Mouse (Mus musculus) lung, embryonic 14.5 days (tissue): Measurements from ENCODE around the gene Gm6899. TPM values are rescaled to one million over a fixed set of nuclear protein-coding genes. Genes with fewer than 3 reads are reported as not detected.

Experiments
- ATAC-seq: fragments of 200-750 bp; cut with Nextera tagmentation; 2 replicates; pipeline ENCODE4 v1.8.0; 2017; ENCODE audit warnings: mild to moderate bottlenecking, moderate TSS enrichment, moderate library complexity; ENCODE audit not compliant: insufficient read depth
- DNase-seq: peaks from one replicate; pipeline ENCODE4 v3.0.0-alpha.2; 2015
- H3K27ac ChIP-seq: fragments of 300-500 bp; sonication (generic); 2 replicates; pipeline ENCODE4 v1.5.1; 2014; ENCODE audit warnings: low read depth, mild to moderate bottlenecking, moderate library complexity
- H3K27me3 ChIP-seq: fragments of 300-500 bp; sonication (generic); 2 replicates; pipeline ENCODE4 v1.6.1; 2014; ENCODE audit warnings: low read length, control low read depth; ENCODE audit not compliant: insufficient read depth
- H3K36me3 ChIP-seq: fragments of 300-500 bp; sonication (generic); 2 replicates; pipeline ENCODE4 v1.6.1; 2014; ENCODE audit warnings: control low read depth; ENCODE audit not compliant: insufficient read depth
- H3K4me1 ChIP-seq: fragments of 300-500 bp; sonication (generic); 2 replicates; pipeline ENCODE4 v1.6.1; 2014; ENCODE audit warnings: antibody characterized with exemption, control low read depth; ENCODE audit not compliant: insufficient read depth
- H3K4me2 ChIP-seq: fragments of 300-500 bp; sonication (generic); 2 replicates; pipeline ENCODE4 v1.6.1; 2014; ENCODE audit warnings: mild to moderate bottlenecking
- H3K4me3 ChIP-seq: fragments of 300-500 bp; sonication (generic); 2 replicates; pipeline ENCODE4 v1.5.1; 2014; ENCODE audit warnings: low read depth, low read length
- H3K9ac ChIP-seq: fragments of 300-500 bp; sonication (generic); 2 replicates; pipeline ENCODE4 v1.6.1; 2014
- H3K9me3 ChIP-seq: fragments of 300-500 bp; sonication (generic); 2 replicates; pipeline ENCODE4 v1.6.1; 2016; ENCODE audit warnings: low read depth, low read length, control low read depth
- CTCF ChIP-seq: IDR thresholded peaks from 2 replicates; pipeline ENCODE4 v1.5.1; 2016; ENCODE audit warnings: antibody characterized with exemption, low read depth
- WGBS: fragments of 180-500 bp; shearing (Covaris S2); extraction: QIAGEN DNeasy Blood & Tissue Kit; methylation state at CpG from one replicate; pipeline ENCODE4 v1.1.7; 2014; 5-methylcytosine and 5-hydroxymethylcytosine counted together
- polyA plus RNA-seq: library from polyadenylated mRNA; unstranded; fragments of >200 nt; fragmentation: Nextera tagmentation; extraction: Ambion mirVana; gene quantifications from 2 replicates; pipeline ENCODE4 v1.2.1, GENCODE M21; 2014

Gm6899 gene
- polyA plus RNA-seq, 1 experiment from 2014 or later = not detected

DNA sequence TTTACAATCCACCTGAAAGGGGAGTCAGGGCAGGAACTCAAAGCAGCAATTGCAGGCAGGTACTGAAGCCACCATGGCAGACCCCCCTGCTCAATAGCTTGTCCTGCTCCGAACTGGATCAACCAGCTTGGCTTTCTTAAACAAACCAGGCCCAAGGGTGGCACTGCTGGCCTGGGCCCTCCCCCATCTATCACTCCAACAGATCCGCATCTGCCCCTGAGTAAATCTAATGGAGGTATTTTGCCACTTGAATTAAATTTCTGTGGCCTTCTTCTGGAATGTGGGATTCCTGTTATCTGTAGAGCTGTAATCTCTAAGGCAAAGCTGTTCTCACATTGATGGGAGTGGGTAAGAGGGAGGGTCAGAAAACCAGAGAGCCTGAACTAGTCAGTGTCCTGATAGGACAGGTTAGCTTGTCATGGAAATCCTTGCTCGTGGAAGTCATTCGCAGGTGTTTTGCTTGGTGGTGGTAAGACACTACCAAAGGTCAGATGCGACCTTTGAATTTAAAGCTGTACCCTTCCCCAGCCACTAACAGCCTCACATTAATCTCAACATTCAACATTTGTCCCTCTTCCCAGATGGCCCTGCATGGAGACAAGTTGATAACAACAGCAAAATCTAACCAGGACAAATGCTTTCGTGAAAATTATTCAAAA is 517 bp upstream of the Gm6899 start:
- H3K27me3 ChIP-seq = no peaks in the 10 kb centered on the region
- ATAC-seq (no peak), DNase-seq (peak; percentile 33)
- no peak for TF ChIP-seq CTCF
- H3K9me3 ChIP-seq = no peaks in the 10 kb centered on the region
- peak overlapping the region; percentile 70 for H3K4me3 ChIP-seq
- 0 out of 2 replicates have a peak, but pooled peaks cover 4% of the 10 kb centered on the region for H3K36me3 ChIP-seq
- peak overlapping the region; percentile 61 for H3K4me2 ChIP-seq
- H3K9ac ChIP-seq = peak overlapping the region; percentile 88
- no peaks in the 10 kb centered on the region for H3K4me1 ChIP-seq
- 26% methylated on average over 6 of the region's 6 CpGs for WGBS
- H3K27ac ChIP-seq = peak overlapping the region; percentile 85

DNA sequence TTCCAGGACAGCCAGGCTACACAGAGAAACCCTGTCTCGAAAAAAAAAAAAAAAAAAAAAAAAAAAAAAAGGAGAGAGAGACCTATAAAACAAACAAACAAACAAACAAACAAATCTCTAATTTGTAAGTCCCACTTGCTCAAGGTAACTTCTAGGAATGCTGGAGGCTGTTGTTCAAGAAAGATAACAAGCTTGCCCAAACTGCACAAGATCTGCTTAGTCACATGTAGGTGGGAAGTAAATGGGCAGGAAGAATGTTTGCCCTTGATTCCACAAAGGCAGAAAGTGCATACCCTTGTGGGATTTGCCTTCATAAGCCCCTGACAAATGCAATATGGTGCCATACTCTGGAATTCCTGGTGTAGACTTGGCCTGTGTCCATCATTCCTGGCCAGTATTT is 1.4 kb downstream of the Gm6899 start:
- no peaks in the 10 kb centered on the region for H3K4me1 ChIP-seq
- ATAC-seq = no peak
- TF ChIP-seq CTCF = no peak

DNA sequence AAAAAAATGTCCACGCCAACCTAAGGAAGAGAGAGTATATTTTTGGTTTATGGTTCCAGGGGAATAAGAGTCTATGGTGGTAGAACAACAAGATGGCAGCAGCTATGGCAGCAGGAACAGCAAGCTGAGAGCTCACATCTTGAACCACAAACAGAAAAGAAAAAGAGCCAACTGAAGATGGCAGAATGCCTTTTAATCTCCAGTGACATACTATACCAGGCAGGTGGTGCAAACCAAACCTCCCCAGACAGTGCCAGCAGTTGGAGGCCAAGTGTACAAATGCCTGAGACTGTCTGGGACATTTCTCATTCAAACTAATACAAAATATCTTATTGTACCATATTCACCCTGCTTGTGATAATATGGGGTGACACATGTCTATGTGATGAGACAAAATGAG is 3.1 kb downstream of the Gm6899 start:
- H3K4me3 ChIP-seq = no peak overlapping the region
- TF ChIP-seq CTCF = no peak
- H3K4me1 ChIP-seq = no peaks in the 10 kb centered on the region
- no peaks in the 10 kb centered on the region for H3K27me3 ChIP-seq
- H3K27ac ChIP-seq = no peak overlapping the region
- no peak overlapping the region for H3K9ac ChIP-seq
- no peak overlapping the region for H3K4me2 ChIP-seq
- no peaks in the 10 kb centered on the region for H3K36me3 ChIP-seq
- DNase-seq (no peak), ATAC-seq (no peak)
- H3K9me3 ChIP-seq = no peaks in the 10 kb centered on the region
- 90% methylated on average over 1 of the region's 1 CpGs for WGBS

More for the DNA sequence above, 1.4 kb downstream of the Gm6899 start:
- no peak for DNase-seq
- Histone ChIP-seq H3K4me3 (no peak overlapping the region), H3K27ac (no peak overlapping the region), H3K4me2 (no peak overlapping the region), H3K36me3 (no peaks in the 10 kb centered on the region), H3K27me3 (no peaks in the 10 kb centered on the region), H3K9ac (no peak overlapping the region), H3K9me3 (no peaks in the 10 kb centered on the region)
- WGBS = no CpG with 5 or more reads among the region's 1 CpGs

DNA sequence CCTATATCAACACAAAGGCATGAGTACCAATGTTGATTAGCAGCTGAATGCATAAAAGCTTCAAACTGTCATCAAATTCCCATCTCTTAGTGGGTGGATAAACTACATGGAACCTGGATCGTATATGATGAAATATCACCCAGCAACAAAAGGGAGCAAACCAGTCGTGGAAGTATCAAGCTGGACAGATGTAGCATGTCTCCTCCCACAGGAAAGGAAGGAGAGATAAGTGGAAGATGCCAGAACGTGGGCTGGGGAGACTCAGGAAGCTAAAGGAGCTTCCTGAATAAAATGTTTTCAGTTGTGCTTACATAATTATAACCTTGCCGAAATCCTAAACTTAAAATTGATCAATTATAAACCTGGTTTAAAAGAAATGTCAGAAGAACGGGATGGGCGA is 4.1 kb downstream of the Gm6899 start:
- no peak overlapping the region for H3K4me3 ChIP-seq
- DNase-seq (no peak), ATAC-seq (no peak)
- no peaks in the 10 kb centered on the region for H3K4me1 ChIP-seq
- 54% methylated on average over 6 of the region's 6 CpGs for WGBS
- no peak overlapping the region for H3K27ac ChIP-seq
- no peaks in the 10 kb centered on the region for H3K36me3 ChIP-seq
- no peak for TF ChIP-seq CTCF
- H3K4me2 ChIP-seq = no peak overlapping the region
- no peak overlapping the region for H3K9ac ChIP-seq
- H3K9me3 ChIP-seq = no peaks in the 10 kb centered on the region
- no peaks in the 10 kb centered on the region for H3K27me3 ChIP-seq

DNA sequence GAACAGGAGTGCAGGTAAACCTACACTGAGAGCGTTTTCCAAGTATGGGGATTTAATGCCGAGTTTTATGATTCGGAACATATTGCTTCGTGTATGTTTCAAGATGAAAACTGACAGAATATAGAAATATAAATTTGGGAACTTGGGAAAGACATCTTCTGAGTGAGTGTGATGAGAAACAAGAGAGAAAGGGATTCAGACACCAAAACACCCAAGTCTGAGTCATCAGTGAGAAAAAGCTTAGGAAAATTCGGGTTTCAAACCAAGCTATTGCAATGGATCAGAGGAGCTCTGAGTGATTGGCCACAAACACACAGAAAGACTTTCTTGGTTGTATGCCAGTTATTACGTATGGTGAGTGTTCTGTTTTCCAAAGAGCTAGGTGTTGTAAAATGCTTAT is 4.7 kb downstream of the Gm6899 start:
- TF ChIP-seq CTCF = no peak
- Histone ChIP-seq H3K27me3 (no peaks in the 10 kb centered on the region), H3K9me3 (no peaks in the 10 kb centered on the region), H3K4me3 (no peak overlapping the region), H3K4me2 (no peak overlapping the region), H3K36me3 (no peaks in the 10 kb centered on the region), H3K9ac (no peak overlapping the region), H3K27ac (no peak overlapping the region), H3K4me1 (no peaks in the 10 kb centered on the region)
- WGBS = 74% methylated on average over 6 of the region's 6 CpGs
- ATAC-seq (no peak), DNase-seq (no peak)

DNA sequence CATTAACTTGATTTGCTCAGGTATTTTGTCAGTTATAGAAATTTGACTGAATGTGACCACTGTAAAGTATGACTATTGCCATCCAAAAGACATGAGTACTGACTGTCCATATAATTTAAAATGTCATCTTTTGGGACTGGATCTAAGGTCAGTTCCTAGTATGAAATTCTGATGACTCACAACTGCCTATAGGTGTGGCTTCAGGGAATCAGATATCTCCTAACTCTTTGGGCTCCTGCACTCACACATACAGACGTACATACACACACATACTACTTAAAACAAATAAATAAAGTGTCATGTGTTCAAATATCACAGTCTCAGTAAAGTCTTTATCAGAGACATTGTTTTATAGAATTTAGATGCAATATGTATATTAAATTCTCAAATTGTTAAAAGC is 5.8 kb downstream of the Gm6899 start:
- Histone ChIP-seq H3K36me3 (no peaks in the 10 kb centered on the region), H3K9me3 (no peaks in the 10 kb centered on the region), H3K4me1 (no peaks in the 10 kb centered on the region), H3K4me2 (no peak overlapping the region), H3K9ac (no peak overlapping the region), H3K27me3 (no peaks in the 10 kb centered on the region), H3K4me3 (no peak overlapping the region), H3K27ac (no peak overlapping the region)
- TF ChIP-seq CTCF = no peak
- no peak for ATAC-seq
- DNase-seq = no peak
- WGBS = 47% methylated on average over 1 of the region's 1 CpGs

DNA sequence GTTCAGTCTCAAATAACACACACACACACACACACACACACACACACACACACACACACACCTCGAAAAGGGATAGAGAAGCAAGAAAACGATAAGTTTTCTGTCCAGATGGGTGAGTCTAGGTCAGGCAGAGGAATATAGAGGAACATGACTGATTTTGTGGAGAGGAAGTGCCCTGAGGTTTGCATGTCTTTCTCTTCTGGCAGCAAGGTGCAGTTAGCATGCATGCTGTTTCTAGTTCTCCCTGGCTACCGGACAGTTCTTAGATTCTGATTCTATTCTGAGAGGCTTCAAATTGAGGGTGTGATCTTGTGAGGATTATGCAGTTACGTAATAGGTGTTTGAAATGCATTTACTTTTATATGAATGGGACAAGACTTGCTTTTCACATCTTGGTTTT is 7.7 kb downstream of the Gm6899 start:
- H3K4me2 ChIP-seq = no peak overlapping the region

More for the DNA sequence above, 7.7 kb downstream of the Gm6899 start:
- 77% methylated on average over 4 of the region's 4 CpGs for WGBS
- Histone ChIP-seq H3K27ac (no peak overlapping the region), H3K4me1 (no peaks in the 10 kb centered on the region), H3K27me3 (no peaks in the 10 kb centered on the region), H3K9ac (no peak overlapping the region), H3K9me3 (no peaks in the 10 kb centered on the region), H3K4me3 (no peak overlapping the region), H3K36me3 (no peaks in the 10 kb centered on the region)
- no peak for ATAC-seq
- TF ChIP-seq CTCF = no peak
- DNase-seq = no peak
